Mouse (Mus musculus): ENCODE measurements around the gene Fmn2. TPM values are rescaled to one million over a fixed set of nuclear protein-coding genes. Genes with fewer than 3 reads are reported as not detected.

Fmn2 gene
- polyA plus RNA-seq, 1 experiment from 2014 or later: 8.3 TPM

GRCm38 (mm10) chr1:174836861-174837260 is 335.2 kb downstream of the Fmn2 start:
- 0 out of 2 replicates have a peak, but pooled peaks cover 4% of the 10 kb centered on the region for H3K36me3 ChIP-seq
- 96% methylated on average over 23 of the region's 23 CpGs for WGBS
- no peak overlapping the region for H3K4me2 ChIP-seq
- no peaks in the 10 kb centered on the region; the same call in 1 of the 2 replicates for H3K9me3 ChIP-seq (replicated peaks)
- ATAC-seq (ENCODE audit: low FRiP score): no peak
- H3K9ac ChIP-seq (replicated peaks): no peak overlapping the region
- no peak overlapping the region for H3K27ac ChIP-seq (replicated peaks)
- H3K4me3 ChIP-seq (replicated peaks): no peak overlapping the region
- H3K4me1 ChIP-seq: no peaks in the 10 kb centered on the region
- H3K27me3 ChIP-seq (replicated peaks): no peaks in the 10 kb centered on the region

DNA sequence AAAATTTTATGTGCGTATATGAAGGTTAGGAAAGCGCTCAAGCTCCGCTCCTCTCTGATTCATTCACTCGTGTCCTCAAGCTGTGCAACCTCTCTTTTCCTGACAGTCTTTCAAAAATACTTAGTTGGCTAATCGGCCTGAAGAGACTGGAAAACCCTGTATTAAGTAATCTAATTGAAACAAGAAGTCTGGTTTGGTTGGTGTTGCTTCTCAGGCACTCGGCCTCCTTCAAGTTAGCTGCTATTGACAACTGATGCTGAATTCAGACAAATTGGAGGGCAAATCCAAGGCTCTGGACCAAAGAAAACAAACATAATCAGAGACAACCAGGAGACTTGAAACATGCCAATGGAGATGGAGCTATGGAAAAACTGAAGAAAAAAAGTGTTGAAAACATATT is 343.2 kb downstream of the Fmn2 start:
- Histone ChIP-seq H3K27me3 (replicated peaks) (no peaks in the 10 kb centered on the region), H3K27ac (replicated peaks) (no peak overlapping the region), H3K9me3 (replicated peaks) (no peaks in the 10 kb centered on the region), H3K4me1 (no peaks in the 10 kb centered on the region), H3K9ac (replicated peaks) (no peak overlapping the region), H3K4me2 (no peak overlapping the region), H3K4me3 (replicated peaks) (no peak overlapping the region), H3K36me3 (no peaks in the 10 kb centered on the region)
- no peak for ATAC-seq (ENCODE audit: low FRiP score)
- 76% methylated on average over 6 of the region's 6 CpGs for WGBS

GRCm38 (mm10) chr1:174856188-174856587 is 354.6 kb downstream of the Fmn2 start:
- Histone ChIP-seq H3K27me3 (replicated peaks) (no peaks in the 10 kb centered on the region), H3K4me3 (replicated peaks) (no peak overlapping the region), H3K36me3 (no peaks in the 10 kb centered on the region), H3K9me3 (replicated peaks) (no peaks in the 10 kb centered on the region), H3K4me2 (no peak overlapping the region), H3K27ac (replicated peaks) (no peak overlapping the region), H3K9ac (replicated peaks) (no peak overlapping the region), H3K4me1 (no peaks in the 10 kb centered on the region)
- WGBS: 85% methylated on average over 2 of the region's 2 CpGs
- ATAC-seq (ENCODE audit: low FRiP score): no peak

- no peak for ATAC-seq (ENCODE audit: low FRiP score)
These were observed 358.9 kb downstream of the Fmn2 start for GRCm38 (mm10) chr1:174860407-174861118.

More at GRCm38 (mm10) chr1:174860407-174861118, 358.9 kb downstream of the Fmn2 start:
- Histone ChIP-seq H3K9me3 (replicated peaks) (no peaks in the 10 kb centered on the region), H3K36me3 (no peaks in the 10 kb centered on the region), H3K27ac (replicated peaks) (no peak overlapping the region), H3K4me3 (replicated peaks) (no peak overlapping the region), H3K4me1 (no peaks in the 10 kb centered on the region), H3K4me2 (no peak overlapping the region), H3K27me3 (replicated peaks) (no peaks in the 10 kb centered on the region), H3K9ac (replicated peaks) (no peak overlapping the region)
- WGBS: 83% methylated on average over 10 of the region's 10 CpGs

Other genes starting within 250 kb of the Fmn2 start
- gene Olfr419, start 249.8 kb upstream of the Fmn2 start, polyA plus RNA-seq (2015; fragmentation: Nextera tagmentation; extraction: Ambion mirVana): not detected in 2 replicates
- 0.23 TPM in 1 of 2 replicates, not detected in the other for gene Mptx1, start 171.3 kb upstream of the Fmn2 start, polyA plus RNA-seq (2015; fragmentation: Nextera tagmentation; extraction: Ambion mirVana)
- not detected in 2 replicates for gene Olfr417, start 136.7 kb upstream of the Fmn2 start, polyA plus RNA-seq (2015; fragmentation: Nextera tagmentation; extraction: Ambion mirVana)
- gene Olfr248, start 110.8 kb upstream of the Fmn2 start, polyA plus RNA-seq (2015; fragmentation: Nextera tagmentation; extraction: Ambion mirVana): not detected in 2 replicates
- gene Olfr414, start 77.8 kb upstream of the Fmn2 start, polyA plus RNA-seq (2015; fragmentation: Nextera tagmentation; extraction: Ambion mirVana): not detected in 2 replicates
- not detected in 2 replicates for gene Olfr220, start 59.7 kb upstream of the Fmn2 start, polyA plus RNA-seq (2015; fragmentation: Nextera tagmentation; extraction: Ambion mirVana)